Mouse (Mus musculus): ENCODE data around the gene Ide.
"Not testable (repeated sequence)": the region's sequence is repeated elsewhere in the genome, so short reads cannot be mapped to it uniquely, and the experiment has no call there.

The Ide gene

GRCm38 (mm10) chr19:37265333-37266103, 72.1 kb downstream of the Ide start:
- DNase-seq (ENCODE audit: low spot score in 2 of 2): peak; percentile 90 to 95

DNA sequence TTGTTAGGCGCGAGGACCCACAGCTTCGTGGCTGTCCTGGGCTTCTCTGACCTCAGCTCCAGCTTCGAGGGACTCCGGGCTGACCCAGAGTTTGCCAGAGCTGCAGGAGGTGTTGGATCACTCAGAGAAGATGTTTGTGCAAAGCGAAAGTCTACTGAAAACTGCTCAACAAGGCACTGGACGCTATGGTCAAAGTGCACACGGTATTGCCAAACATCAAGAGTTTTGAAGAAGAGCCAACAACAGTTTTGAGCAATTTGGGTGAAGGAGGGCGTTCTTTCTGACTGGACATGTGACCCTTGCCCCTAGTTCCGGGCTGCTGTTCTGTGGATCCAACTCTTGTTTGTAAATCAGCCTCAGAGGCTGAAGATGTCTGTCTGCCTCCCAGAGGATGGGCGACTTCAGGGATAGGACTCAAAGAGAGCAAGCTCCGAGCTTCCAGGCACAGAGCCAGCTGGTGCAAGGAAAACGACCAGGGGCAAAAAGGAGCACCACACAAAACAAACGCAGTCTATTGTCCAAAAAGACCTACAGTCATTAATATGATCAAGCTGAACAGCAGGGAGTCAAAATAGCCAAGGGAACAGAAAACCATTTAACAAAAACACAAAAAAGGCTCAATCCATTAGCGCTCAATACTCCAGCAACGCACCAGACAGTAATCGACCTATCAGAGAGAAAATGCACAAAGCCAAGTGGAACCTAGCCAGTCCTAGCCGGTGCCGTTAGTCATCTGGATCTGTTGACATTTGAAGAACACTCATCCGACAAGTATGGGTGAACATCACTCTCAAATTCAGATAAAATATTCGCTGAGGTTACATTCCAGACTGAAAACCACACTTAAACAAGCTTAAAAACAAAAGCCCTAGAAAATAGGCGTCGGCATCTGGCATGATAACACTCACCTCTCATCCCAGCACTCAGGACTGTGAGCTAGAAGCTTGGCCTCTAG, 73.4 kb downstream of the Ide start:
- no peak for DNase-seq (ENCODE audit: low spot score in 2 of 2)

- no peak for DNase-seq (ENCODE audit: low spot score in 2 of 2)
Measured at GRCm38 (mm10) chr19:37263566-37263942, 74.1 kb downstream of the Ide start.

DNA sequence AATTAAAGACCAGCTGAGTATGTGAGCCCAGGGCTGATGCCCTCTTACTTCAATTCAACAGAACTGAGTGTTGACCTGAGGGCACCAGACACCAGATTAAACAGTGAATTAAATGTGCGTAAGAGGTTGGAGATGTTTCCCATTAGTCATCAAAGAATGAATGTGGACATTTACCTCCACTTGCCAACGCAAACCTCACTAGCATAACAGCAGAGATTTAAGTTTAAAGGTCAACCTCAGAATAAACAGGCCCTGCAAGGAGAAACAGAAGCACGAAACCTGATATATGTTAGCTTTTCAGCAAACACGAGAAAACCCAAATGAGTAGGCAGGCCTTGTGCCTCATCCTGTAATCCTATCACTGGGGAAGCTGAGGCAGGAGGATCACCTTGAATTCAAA, 75.3 kb downstream of the Ide start:
- DNase-seq (ENCODE audit: low spot score in 2 of 2): no peak

DNA sequence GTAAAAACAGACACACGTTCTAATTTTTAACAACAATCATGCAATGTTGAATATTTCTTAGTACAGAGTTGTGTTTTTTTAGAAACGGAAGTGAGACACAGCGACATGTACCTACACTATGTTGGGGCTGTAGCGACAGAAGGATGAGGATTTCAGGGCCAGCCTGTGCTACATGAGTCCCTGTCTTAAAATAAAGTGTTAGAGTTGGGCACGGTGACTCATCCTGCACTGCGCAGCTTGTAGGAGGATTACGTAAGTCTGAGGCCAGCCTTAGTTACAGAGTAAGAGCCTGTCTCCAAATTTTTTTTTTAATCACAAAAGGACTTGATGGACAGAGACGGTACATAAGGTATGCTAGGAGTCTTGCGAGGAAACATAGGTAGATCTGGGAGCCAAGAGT, 82.3 kb downstream of the Ide start:
- peak; percentile 73 to 82 for DNase-seq (ENCODE audit: low spot score in 2 of 2)

GRCm38 (mm10) chr19:37252104-37252503, 85.5 kb downstream of the Ide start:
- no peak for DNase-seq (ENCODE audit: low spot score in 2 of 2)

DNA sequence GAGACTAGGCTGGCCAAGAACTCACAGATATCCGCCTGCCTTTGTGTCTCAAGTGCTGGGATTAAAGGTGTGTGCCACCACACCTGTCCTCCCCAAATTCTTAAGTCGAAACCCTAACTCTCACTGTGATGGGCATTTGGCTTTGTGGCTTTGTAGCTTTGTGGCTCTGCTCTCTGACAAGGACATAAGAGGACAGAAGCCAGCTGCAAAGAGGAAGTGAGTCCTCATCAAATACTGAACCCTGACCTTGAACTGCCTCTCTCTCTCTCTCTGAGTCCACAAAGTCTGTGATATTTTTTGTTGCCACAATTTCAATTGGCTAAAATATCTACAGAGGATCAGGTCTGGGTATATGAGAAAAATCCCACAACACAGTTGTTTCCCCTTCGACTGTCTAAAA, 89.5 kb downstream of the Ide start:
- no peak for DNase-seq (ENCODE audit: low spot score in 2 of 2)

DNA sequence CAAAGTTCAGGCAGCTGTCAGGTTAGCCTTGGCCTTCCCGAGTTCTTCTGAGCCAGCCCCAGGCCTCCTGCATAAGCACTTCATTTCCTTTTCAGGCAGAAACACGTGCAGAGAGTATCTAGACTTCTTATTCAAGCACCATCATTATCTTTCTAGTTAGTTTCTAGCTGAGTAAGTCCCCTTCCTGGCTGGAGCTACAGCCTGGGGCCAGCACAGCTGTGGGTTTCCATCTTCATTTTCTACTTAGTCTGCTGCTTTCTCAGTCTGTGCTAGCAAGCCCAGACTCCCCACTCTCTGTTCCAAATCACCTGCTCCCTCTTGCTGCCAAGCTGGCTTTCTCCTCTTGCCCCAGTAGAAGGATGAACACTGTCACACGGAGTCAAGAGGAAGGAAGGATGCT, 90.8 kb downstream of the Ide start:
- no peak for DNase-seq (ENCODE audit: low spot score in 2 of 2)

DNA sequence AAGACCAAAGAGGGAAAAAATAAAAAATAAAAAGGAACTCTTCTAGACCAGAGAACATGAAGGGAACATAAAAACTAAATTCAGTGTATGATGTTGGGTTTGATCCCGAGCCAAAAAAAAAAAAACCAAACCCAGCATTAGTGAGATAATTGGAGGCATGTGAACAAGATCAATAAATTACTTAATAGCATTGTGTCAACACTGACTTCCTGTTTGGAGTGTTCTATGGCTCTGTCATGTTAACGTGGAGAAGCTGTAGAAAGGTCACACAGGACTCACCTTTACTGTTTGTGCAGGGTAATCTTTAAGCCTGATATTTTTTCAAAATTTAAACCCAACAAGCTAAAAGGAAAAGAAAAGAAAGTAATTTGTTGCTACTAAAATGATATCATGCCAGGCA, 94.9 kb downstream of the Ide start:
- DNase-seq (ENCODE audit: low spot score in 2 of 2): no peak

DNA sequence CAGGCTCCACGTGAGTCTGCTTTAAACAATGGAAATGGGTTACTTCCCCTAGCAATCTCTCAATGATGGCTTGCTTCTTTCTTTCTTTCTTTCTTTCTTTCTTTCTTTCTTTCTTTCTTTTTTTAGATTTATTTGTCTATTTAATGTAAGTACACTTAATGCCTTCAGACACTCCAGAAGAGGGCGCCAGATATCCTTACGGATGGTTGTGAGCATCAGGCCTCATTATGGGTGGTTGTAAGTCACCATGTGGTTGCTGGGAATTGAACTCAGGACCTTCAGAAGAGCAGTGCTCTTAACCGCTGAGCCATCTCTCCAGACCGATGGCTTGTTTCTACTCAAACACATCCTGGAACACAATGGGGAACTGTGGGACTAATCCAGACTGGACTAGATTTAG, 96.5 kb downstream of the Ide start:
- DNase-seq (ENCODE audit: low spot score in 2 of 2): no peak

GRCm38 (mm10) chr19:37239096-37239495, 98.6 kb downstream of the Ide start:
- DNase-seq (ENCODE audit: low spot score in 2 of 2): no peak

GRCm38 (mm10) chr19:37238651-37239050, 99.0 kb downstream of the Ide start:
- DNase-seq (ENCODE audit: low spot score in 2 of 2): no peak

DNA sequence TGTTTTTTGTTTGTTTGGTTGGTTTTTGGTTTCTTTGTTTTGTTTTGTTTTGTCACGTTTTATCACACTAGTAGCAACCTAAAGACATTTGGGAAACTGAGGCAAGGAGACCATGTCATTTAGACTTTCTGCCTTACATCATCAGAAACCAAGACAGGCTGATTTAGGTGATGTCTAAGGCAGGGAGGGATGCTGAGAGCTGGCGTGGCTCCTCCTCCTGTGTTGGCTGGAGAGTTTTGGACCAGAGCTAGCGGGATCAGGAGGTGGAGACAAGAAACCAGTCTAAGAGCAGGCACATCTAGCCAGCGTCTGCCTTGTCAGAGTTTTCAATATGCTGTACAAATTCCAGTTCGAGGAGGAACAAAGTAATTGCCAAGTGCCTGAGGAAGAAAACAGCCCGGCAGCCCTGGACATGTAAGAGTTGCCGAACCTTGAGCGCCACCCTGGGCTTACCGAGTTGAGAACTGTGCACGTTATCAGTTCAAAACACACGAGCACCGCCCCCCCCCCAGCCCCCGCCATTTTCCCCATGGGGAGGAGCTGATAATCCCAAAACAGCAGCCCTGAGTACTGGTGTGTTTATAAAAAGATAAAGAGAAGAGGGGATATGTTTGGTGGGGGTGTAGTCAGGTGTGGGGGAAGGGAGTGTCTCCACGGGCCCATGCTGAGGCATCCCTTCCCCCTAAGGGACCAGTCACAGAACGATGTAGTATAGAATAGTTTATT, 99.8 kb downstream of the Ide start:
- DNase-seq (ENCODE audit: low spot score in 2 of 2): no peak

- no peak for DNase-seq (ENCODE audit: low spot score in 2 of 2)
Measured at GRCm38 (mm10) chr19:37237306-37237705, 100.3 kb downstream of the Ide start.

DNA sequence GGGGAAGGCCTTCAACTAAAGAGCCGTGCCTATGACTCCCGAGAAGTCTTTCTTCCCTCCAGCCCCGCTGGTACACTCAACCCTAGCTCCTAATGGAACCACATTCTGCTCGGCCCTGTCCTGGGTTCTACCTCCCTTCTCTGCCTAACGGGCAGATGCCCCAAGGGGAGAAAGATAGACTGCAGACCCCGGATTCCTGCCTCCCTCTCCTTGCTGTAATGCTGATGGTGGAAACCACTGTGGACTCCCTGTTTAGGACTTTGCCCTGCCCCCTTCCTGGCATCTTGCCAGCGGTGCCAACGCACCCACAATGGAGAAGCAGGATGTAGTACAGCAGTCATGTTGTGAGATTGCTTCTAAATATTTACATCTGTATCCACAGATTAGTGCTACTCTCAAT, 101.8 kb downstream of the Ide start:
- DNase-seq (ENCODE audit: low spot score in 2 of 2): no peak

- DNase-seq (ENCODE audit: low spot score in 2 of 2): no peak
Measured at GRCm38 (mm10) chr19:37233561-37234539, 103.8 kb downstream of the Ide start.

- not testable (repeated sequence) for DNase-seq (ENCODE audit: low spot score in 2 of 2)
Measured at GRCm38 (mm10) chr19:37232598-37232997, 105.1 kb downstream of the Ide start.

GRCm38 (mm10) chr19:37225197-37225862, 112.3 kb downstream of the Ide start:
- no peak for DNase-seq (ENCODE audit: low spot score in 2 of 2)
